Mouse (Mus musculus): Measurements from ENCODE around the gene Trappc1. TPM values are rescaled to one million over a fixed set of nuclear protein-coding genes. Genes with fewer than 3 reads are reported as not detected.

The Trappc1 gene
- total RNA-seq, 2 experiments from 2014 or later, result 195 to 219 TPM

DNA sequence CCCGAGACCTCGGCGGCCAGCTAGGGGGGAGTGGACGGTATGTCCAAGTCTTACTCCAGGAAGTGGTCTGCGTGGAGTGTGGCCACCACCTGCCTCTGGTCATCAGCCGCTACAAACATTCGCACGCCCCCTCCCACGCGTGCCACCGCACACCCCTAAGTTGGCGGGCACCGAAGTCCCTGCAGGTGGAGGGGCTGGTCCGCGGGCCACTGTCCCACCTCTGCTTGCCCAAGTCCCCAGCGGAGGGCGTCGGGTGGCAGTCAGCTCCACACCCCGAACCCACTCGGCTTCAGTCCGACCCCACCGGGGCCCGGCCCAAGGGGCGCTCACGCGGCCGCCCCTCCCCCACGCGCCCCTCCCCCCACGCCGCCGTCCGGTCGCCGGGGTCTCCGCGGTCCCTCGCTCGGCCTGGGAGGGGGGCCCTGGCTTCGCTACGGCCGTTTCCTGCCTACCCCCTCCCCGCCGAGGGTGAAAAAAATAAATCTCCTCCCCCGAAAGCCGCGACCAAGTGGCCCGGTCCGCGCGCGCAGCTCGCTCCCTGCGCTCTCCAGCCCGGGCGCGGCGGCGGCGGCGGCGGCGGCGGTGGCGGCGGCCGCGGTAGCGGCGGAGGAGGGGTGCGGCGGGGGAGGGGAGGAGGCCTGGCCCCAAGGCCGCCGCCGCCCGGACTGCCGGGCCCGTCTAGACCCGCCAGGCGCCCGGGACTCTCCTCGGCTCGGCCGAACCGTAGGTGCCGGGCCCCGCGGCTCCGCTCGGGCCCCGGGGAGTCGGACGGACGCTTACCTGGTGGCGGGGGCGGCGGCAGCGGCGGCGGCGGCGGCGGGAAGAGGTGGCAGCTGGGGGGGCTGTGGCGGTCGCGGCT is 44.8 kb downstream of the Trappc1 start:
- ATAC-seq (ENCODE audit: poor library complexity, severe bottlenecking), result no peak

DNA sequence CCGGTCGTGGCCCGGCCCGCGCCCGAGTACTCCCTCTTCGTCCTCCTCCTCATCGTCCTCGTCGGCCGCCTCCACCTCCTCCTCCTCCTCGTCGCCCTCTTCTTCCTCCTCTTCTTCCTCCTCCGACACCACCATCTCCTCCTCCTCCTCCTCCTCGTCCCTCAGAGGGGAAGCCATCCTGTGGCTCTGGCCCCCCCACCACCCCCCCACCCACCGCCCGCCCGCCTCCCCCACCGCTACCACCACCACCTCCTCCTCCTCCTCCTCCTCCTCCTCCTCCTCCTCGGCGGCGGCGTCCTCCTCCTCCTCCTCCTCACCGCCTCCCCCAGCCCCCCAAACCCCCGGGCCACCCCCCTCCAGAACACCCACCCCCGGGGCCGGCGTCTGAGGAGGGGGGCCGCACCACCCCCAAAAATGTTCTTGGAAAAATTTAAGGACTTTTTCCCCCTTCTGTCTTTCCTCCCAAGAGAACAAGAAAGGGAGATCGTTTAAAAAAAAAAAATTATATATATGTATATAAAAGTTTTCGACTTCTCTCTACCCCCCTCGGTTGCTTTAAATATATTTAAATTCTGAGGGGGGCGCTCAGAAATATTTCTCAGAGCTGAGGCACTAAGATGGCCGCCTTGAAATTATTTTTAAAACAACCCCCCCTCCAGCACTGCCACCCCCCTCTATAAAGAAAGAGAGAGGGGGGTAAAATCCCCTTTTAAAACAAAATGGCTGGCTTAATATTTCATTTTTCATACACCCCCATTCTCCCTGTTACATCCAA is 45.6 kb downstream of the Trappc1 start, which contains the start of gene Chd3:
Gene Chd3 (minus strand): TSS at position 192 of the 775 bp plus-strand sequence.
- no peak for ATAC-seq (ENCODE audit: poor library complexity, severe bottlenecking)

DNA sequence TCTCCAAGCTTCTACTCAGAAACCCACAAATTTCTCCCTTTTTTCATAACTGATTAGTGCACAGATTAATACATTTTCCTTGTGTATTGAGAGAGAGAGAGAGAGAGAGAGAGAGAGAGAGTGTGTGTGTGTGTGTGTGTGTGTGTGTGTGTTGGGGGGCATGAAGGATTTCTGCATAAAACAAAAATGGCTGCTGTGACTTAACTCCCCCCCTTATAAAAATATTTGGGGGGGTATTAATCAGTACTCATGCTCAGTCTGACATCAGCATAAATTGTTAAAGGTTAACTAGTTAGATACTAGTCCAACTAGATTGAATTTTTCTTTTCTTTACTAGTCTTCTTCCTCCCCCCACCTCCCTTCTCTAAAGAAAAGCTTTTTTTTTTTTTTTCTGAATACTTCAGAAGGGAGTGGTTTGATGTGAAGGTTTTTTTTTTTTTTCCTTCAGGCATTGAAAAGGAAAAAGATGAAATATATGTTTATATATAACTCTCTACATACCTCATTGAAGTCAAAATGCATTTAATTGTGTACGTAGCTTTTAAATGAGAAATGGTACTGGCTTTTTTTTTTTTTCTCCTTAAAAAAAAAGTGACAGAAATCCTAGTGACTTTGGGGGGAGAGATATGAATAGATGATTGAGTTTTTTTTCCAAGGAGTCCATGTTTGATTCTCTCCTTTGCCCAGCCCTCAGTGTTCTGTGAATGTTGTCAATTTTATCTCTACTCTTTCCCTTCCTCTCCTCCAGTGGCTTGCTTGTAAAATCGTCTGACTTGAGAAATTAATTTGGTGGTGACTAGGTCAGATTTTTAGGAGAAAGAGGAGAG is 46.4 kb downstream of the Trappc1 start:
- no peak for ATAC-seq (ENCODE audit: poor library complexity, severe bottlenecking)

DNA sequence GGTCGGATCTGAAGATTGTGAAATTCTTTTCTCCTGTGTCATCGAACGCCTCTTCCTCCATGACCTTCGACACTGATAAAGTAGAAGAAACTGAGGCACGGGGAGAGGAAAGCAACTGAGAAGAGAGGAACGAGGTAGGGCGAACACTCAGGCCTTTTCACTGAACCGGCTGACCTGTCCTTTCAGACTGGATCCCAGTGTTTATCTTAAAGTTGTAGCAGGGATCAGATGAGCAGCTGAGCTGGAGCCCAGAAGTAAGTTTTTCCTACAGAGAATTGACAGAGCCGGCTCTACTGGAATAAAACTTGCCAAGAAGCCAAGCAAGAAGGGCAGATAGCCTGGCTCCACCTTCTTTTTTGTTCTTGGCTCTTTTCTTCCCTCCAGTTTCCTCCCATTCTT is 47.0 kb downstream of the Trappc1 start:
- no peak for ATAC-seq (ENCODE audit: poor library complexity, severe bottlenecking)

DNA sequence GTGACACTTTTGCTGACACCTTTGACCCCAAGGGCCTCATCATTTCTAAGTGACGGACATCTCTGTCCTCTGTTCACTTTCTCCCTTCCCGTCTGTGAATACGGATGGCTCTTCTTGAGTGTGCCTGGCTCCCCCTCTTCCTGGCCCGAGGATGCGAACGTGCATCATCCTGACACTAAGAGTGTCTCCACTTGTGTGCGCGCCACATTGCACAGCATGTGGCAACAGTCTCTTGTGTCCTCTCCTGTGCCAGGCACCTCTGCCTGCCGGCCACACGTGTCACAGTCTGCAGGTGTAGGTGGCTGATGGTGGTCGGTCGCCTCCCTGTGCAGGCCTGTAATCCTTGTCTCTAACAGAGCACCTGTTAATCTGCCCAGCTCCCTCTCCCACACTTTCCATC is 47.8 kb downstream of the Trappc1 start:
- ATAC-seq (ENCODE audit: poor library complexity, severe bottlenecking), result no peak

DNA sequence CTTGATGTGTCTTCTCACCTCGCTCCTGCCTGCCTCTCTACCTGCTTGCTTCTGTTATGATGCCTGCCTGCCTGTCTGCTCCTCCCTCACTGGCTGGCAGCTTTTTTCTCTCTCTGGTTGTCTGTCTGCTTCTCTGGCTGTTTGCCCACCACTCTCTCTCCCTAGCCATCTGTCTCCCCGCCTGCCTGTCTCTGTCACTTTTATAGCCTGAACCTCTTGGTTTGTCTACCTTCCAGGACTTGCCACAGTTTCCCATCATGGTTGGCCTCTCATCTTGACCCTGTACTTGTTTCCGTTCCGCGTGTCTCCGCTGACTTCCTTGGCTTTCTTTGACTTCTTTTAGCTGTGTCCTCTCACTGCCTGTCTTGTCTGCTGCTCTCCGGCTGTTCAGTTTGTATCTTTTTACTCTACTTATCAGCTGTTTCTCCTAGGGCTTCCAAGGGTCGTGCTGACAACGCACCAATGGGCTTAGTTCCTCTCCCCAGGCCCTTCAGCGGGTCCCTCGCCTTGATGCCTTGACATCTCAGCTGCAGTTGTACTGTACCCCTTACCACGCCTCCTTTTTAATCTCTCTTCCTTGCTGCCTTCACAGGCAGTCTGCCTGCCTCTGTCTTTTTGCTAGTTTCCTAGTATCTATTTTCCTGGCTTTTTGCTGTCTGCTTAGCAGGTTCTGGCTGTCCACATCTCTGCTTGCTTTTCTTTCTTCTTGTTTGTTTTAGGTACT is 48.4 kb downstream of the Trappc1 start:
- ATAC-seq (ENCODE audit: poor library complexity, severe bottlenecking), result no peak

DNA sequence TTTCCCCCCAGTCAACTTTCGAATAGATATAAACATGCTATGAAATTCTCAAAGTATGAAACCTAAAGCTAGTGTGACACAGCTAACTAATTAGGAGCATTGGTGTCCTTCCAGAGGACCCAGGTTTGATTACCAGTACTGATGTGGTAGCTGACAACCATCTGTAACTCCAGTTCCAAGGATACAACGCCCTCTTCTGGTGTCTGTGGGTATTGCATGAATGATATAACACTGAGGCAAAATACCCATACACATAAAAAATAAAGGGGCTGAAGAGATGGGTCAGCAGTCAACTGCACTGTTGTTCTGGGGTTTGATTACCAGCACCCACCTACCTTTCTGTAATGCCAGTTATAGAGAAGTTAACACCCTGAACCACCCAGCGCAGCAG is 49.0 kb downstream of the Trappc1 start:
- ATAC-seq (ENCODE audit: poor library complexity, severe bottlenecking), result no peak

DNA sequence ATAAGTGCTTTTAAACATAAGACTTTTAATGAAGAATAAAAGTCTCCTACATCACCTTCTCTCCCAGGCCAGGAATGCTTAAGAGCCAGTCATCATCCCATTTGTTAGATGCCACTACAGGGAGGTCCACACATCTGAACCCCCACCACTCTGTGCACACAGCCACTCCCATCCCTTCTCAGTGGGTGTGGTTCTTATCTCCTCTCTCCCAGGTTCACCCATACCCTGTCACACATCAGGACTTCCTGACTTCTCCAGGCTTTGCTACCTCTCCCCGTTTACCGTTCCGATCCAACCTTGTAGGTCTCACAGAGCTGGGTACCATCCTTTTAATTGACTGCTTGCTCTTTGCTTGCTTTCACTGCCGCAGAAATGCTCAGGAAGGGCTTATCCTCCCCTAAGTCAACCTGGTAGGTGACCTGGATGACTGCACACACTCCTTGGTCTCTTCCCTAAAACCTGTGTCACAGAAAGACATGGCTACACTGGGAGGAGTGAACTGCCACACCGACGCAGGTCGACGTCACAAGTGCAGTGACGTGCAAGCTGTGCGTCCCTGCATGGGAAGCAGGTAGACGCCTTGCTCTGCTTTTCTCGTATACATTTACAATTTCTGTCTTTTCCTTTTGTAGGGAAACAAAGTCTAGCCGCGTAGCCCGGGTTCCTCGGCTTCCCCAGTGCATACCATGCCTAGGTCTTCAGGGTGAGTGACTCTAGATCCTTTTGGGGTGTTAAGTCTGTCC is 49.6 kb downstream of the Trappc1 start:
- no peak for ATAC-seq (ENCODE audit: poor library complexity, severe bottlenecking)

Other genes with a start within 250 kb of the Trappc1 start
- 53.9 and 66.6 TPM in 2 replicates for gene Vamp2, start 235.5 kb upstream of the Trappc1 start, total RNA-seq (2015)
- 11.2 and 21.8 TPM in 2 replicates for gene Vamp2, start 235.5 kb upstream of the Trappc1 start, total RNA-seq (2017)
- gene Per1, start 228.8 kb upstream of the Trappc1 start, total RNA-seq (2015), result 6.7 and 12.5 TPM in 2 replicates
- 7.9 and 8.5 TPM in 2 replicates for gene Per1, start 228.8 kb upstream of the Trappc1 start, total RNA-seq (2017)
- gene Hes7, start 203.6 kb upstream of the Trappc1 start, total RNA-seq (2015), result not detected in 2 replicates
- gene Hes7, start 203.6 kb upstream of the Trappc1 start, total RNA-seq (2017), result not detected in 2 replicates
- gene 9130213A22Rik, start 201.4 kb upstream of the Trappc1 start, total RNA-seq (2015), result not detected in 2 replicates
- not detected in 2 replicates for gene 9130213A22Rik, start 201.4 kb upstream of the Trappc1 start, total RNA-seq (2017)
- 0.18 TPM in 1 of 2 replicates, not detected in the other for gene Aloxe3, start 198.1 kb upstream of the Trappc1 start, total RNA-seq (2015)
- not detected in 2 replicates for gene Aloxe3, start 198.1 kb upstream of the Trappc1 start, total RNA-seq (2017)
- not detected in 2 replicates for gene Alox12b, start 167.0 kb upstream of the Trappc1 start, total RNA-seq (2015)
- gene Alox12b, start 167.0 kb upstream of the Trappc1 start, total RNA-seq (2017), result not detected in 2 replicates
- 1.3 and 1.5 TPM in 2 replicates for gene Alox8, start 126.1 kb upstream of the Trappc1 start, total RNA-seq (2015)
- 1.8 and 2.0 TPM in 2 replicates for gene Alox8, start 126.1 kb upstream of the Trappc1 start, total RNA-seq (2017)
- 0.16 TPM in 1 of 2 replicates, not detected in the other for gene Gucy2e, start 86.9 kb upstream of the Trappc1 start, total RNA-seq (2015)
- gene Gucy2e, start 86.9 kb upstream of the Trappc1 start, total RNA-seq (2017), result 0.07 and 0.33 TPM in 2 replicates
- 15.2 and 28.3 TPM in 2 replicates for gene Cntrob, start 205 bp upstream of the Trappc1 start, total RNA-seq (2015)
- gene Cntrob, start 205 bp upstream of the Trappc1 start, total RNA-seq (2017), result 10.4 and 13.8 TPM in 2 replicates
- gene Kcnab3, start 2.3 kb downstream of the Trappc1 start, total RNA-seq (2015), result 0.59 and 1.3 TPM in 2 replicates
- 0.40 and 1.7 TPM in 2 replicates for gene Kcnab3, start 2.3 kb downstream of the Trappc1 start, total RNA-seq (2017)
- gene Rnf227, start 16.5 kb downstream of the Trappc1 start, total RNA-seq (2015), result 3.7 and 8.1 TPM in 2 replicates
- 7.2 and 8.7 TPM in 2 replicates for gene Rnf227, start 16.5 kb downstream of the Trappc1 start, total RNA-seq (2017)
- gene Chd3, start 45.4 kb downstream of the Trappc1 start, total RNA-seq (2015), result 13.6 and 13.9 TPM in 2 replicates
- gene Chd3, start 45.4 kb downstream of the Trappc1 start, total RNA-seq (2017), result 17.1 and 19.8 TPM in 2 replicates
- gene Naa38, start 71.5 kb downstream of the Trappc1 start, total RNA-seq (2015), result 90.6 and 105 TPM in 2 replicates
- gene Naa38, start 71.5 kb downstream of the Trappc1 start, total RNA-seq (2017), result 147 and 161 TPM in 2 replicates
- 11.6 and 15.3 TPM in 2 replicates for gene Cyb5d1, start 71.7 kb downstream of the Trappc1 start, total RNA-seq (2015)
- gene Cyb5d1, start 71.7 kb downstream of the Trappc1 start, total RNA-seq (2017), result 24.0 and 28.1 TPM in 2 replicates
- 0.14 TPM in 1 of 2 replicates, not detected in the other for gene Tmem88, start 74.3 kb downstream of the Trappc1 start, total RNA-seq (2015)
- 0.18 TPM in 1 of 2 replicates, not detected in the other for gene Tmem88, start 74.3 kb downstream of the Trappc1 start, total RNA-seq (2017)
- 27.1 and 29.0 TPM in 2 replicates for gene Kdm6b, start 89.7 kb downstream of the Trappc1 start, total RNA-seq (2015)
- gene Kdm6b, start 89.7 kb downstream of the Trappc1 start, total RNA-seq (2017), result 5.0 and 6.7 TPM in 2 replicates
- 0.54 and 1.8 TPM in 2 replicates for gene Dnah2, start 225.1 kb downstream of the Trappc1 start, total RNA-seq (2015)
- 2.1 and 8.0 TPM in 2 replicates for gene Dnah2, start 225.1 kb downstream of the Trappc1 start, total RNA-seq (2017)
- gene Efnb3, start 236.2 kb downstream of the Trappc1 start, total RNA-seq (2015), result 0.11 TPM in 1 of 2 replicates, not detected in the other
- 0.45 TPM in 1 of 2 replicates, not detected in the other for gene Efnb3, start 236.2 kb downstream of the Trappc1 start, total RNA-seq (2017)